Mouse (Mus musculus): ENCODE results near the gene Tars. TPM values are rescaled to one million over a fixed set of nuclear protein-coding genes. Genes with fewer than 3 reads are reported as not detected.
A peak's percentile ranks its signal among the peaks of the same experiment; 100 is the strongest.

The Tars gene
- polyA plus RNA-seq (2015; fragmentation: Nextera tagmentation; extraction: Ambion mirVana), result 59.9 and 61.8 TPM in 2 replicates

- peaks cover 15% of the 10 kb centered on the region for H3K4me1 ChIP-seq
- H3K4me2 ChIP-seq (replicated peaks), result peak within 1 kb of the TSS; percentile 77
- peak within 1 kb of the TSS; percentile 66 for H3K4me3 ChIP-seq (replicated peaks)
- under 1% methylated on average over 42 of the region's 42 CpGs for WGBS
- peak within 1 kb of the TSS; percentile 80 for H3K27ac ChIP-seq (replicated peaks)
- peak; percentile 100 for ATAC-seq (ENCODE audit: insufficient number of reproducible peaks, low FRiP score, low TSS enrichment, low read depth)
- no peaks in the 10 kb centered on the region for H3K9me3 ChIP-seq (replicated peaks)
- H3K36me3 ChIP-seq, result 0 out of 2 replicates have a peak, but pooled peaks cover 15% of the 10 kb centered on the region
- H3K27me3 ChIP-seq, result peaks cover 4% of the 10 kb centered on the region; the same call in 1 of the 2 replicates
- peak within 1 kb of the TSS; percentile 74 for H3K9ac ChIP-seq
Measured at GRCm38 (mm10) chr15:11399356-11400067, at the start of gene Tars. Tars (minus strand) TSS chr15:11399665.

GRCm38 (mm10) chr15:11437361-11437760 is 37.9 kb upstream of the Tars start:
- Histone ChIP-seq H3K36me3 (no peaks in the 10 kb centered on the region), H3K9me3 (replicated peaks) (no peaks in the 10 kb centered on the region)
- WGBS, result 91% methylated on average over 4 of the region's 4 CpGs

GRCm38 (mm10) chr15:11436709-11437280 is 37.3 kb upstream of the Tars start:
- H3K4me2 ChIP-seq (replicated peaks), result no peak overlapping the region
- no peaks in the 10 kb centered on the region for H3K27me3 ChIP-seq
- no peak overlapping the region for H3K4me3 ChIP-seq (replicated peaks)
- no peaks in the 10 kb centered on the region for H3K36me3 ChIP-seq
- H3K9me3 ChIP-seq (replicated peaks), result no peaks in the 10 kb centered on the region
- no peak overlapping the region for H3K9ac ChIP-seq
- ATAC-seq (ENCODE audit: insufficient number of reproducible peaks, low FRiP score, low TSS enrichment, low read depth), result no peak
- no peak overlapping the region for H3K27ac ChIP-seq (replicated peaks)
- WGBS, result 85% methylated on average over 15 of the region's 15 CpGs
- H3K4me1 ChIP-seq, result no peaks in the 10 kb centered on the region

More at GRCm38 (mm10) chr15:11437361-11437760, 37.9 kb upstream of the Tars start:
- no peaks in the 10 kb centered on the region for H3K4me1 ChIP-seq
- H3K4me2 ChIP-seq (replicated peaks), result no peak overlapping the region
- H3K9ac ChIP-seq, result no peak overlapping the region
- ATAC-seq (ENCODE audit: insufficient number of reproducible peaks, low FRiP score, low TSS enrichment, low read depth), result no peak
- no peak overlapping the region for H3K4me3 ChIP-seq (replicated peaks)
- no peaks in the 10 kb centered on the region for H3K27me3 ChIP-seq
- no peak overlapping the region for H3K27ac ChIP-seq (replicated peaks)

- Histone ChIP-seq H3K36me3 (no peaks in the 10 kb centered on the region), H3K27ac (replicated peaks) (no peak overlapping the region), H3K4me3 (replicated peaks) (no peak overlapping the region), H3K27me3 (no peaks in the 10 kb centered on the region), H3K9me3 (replicated peaks) (no peaks in the 10 kb centered on the region), H3K4me1 (no peaks in the 10 kb centered on the region), H3K4me2 (replicated peaks) (no peak overlapping the region), H3K9ac (no peak overlapping the region)
- WGBS, result 52% methylated on average over 2 of the region's 2 CpGs
- ATAC-seq (ENCODE audit: insufficient number of reproducible peaks, low FRiP score, low TSS enrichment, low read depth), result no peak
Measured at GRCm38 (mm10) chr15:11426899-11427298, 27.4 kb upstream of the Tars start.

GRCm38 (mm10) chr15:11413484-11413883 is 14.0 kb upstream of the Tars start:
- ATAC-seq (ENCODE audit: insufficient number of reproducible peaks, low FRiP score, low TSS enrichment, low read depth), result no peak
- WGBS, result 58% methylated on average over 1 of the region's 1 CpGs
- H3K9me3 ChIP-seq (replicated peaks), result no peaks in the 10 kb centered on the region

GRCm38 (mm10) chr15:11412542-11412941 is 13.1 kb upstream of the Tars start:
- Histone ChIP-seq H3K27ac (replicated peaks) (no peak overlapping the region), H3K9ac (no peak overlapping the region), H3K4me3 (replicated peaks) (no peak overlapping the region), H3K9me3 (replicated peaks) (no peaks in the 10 kb centered on the region), H3K27me3 (no peaks in the 10 kb centered on the region), H3K4me1 (no peaks in the 10 kb centered on the region), H3K36me3 (no peaks in the 10 kb centered on the region), H3K4me2 (replicated peaks) (no peak overlapping the region)
- no peak for ATAC-seq (ENCODE audit: insufficient number of reproducible peaks, low FRiP score, low TSS enrichment, low read depth)
- WGBS, result 80% methylated on average over 2 of the region's 2 CpGs

More at GRCm38 (mm10) chr15:11413484-11413883, 14.0 kb upstream of the Tars start:
- Histone ChIP-seq H3K36me3 (no peaks in the 10 kb centered on the region), H3K9ac (no peak overlapping the region), H3K4me3 (replicated peaks) (no peak overlapping the region), H3K4me1 (no peaks in the 10 kb centered on the region), H3K27ac (replicated peaks) (no peak overlapping the region), H3K4me2 (replicated peaks) (no peak overlapping the region), H3K27me3 (no peaks in the 10 kb centered on the region)

GRCm38 (mm10) chr15:11411846-11412245 is 12.4 kb upstream of the Tars start:
- Histone ChIP-seq H3K9me3 (replicated peaks) (no peaks in the 10 kb centered on the region), H3K36me3 (no peaks in the 10 kb centered on the region), H3K4me2 (replicated peaks) (no peak overlapping the region), H3K9ac (no peak overlapping the region), H3K27me3 (no peaks in the 10 kb centered on the region), H3K4me3 (replicated peaks) (no peak overlapping the region), H3K4me1 (no peaks in the 10 kb centered on the region), H3K27ac (replicated peaks) (no peak overlapping the region)
- WGBS, result 75% methylated on average over 7 of the region's 7 CpGs
- no peak for ATAC-seq (ENCODE audit: insufficient number of reproducible peaks, low FRiP score, low TSS enrichment, low read depth)

- H3K27ac ChIP-seq (replicated peaks), result no peak overlapping the region
- ATAC-seq (ENCODE audit: insufficient number of reproducible peaks, low FRiP score, low TSS enrichment, low read depth), result no peak
- 35% methylated on average over 7 of the region's 7 CpGs for WGBS
- no peak overlapping the region for H3K4me2 ChIP-seq (replicated peaks)
- no peaks in the 10 kb centered on the region for H3K4me1 ChIP-seq
- no peaks in the 10 kb centered on the region for H3K36me3 ChIP-seq
- H3K27me3 ChIP-seq, result peaks cover 4% of the 10 kb centered on the region; the same call in 1 of the 2 replicates
- H3K4me3 ChIP-seq (replicated peaks), result no peak overlapping the region
- no peak overlapping the region for H3K9ac ChIP-seq
- H3K9me3 ChIP-seq (replicated peaks), result no peaks in the 10 kb centered on the region
Measured at GRCm38 (mm10) chr15:11408155-11408826, 8.8 kb upstream of the Tars start.

GRCm38 (mm10) chr15:11407381-11407780 is 7.9 kb upstream of the Tars start:
- Histone ChIP-seq H3K4me3 (replicated peaks) (no peak overlapping the region), H3K27ac (replicated peaks) (no peak overlapping the region), H3K4me2 (replicated peaks) (no peak overlapping the region), H3K27me3 (peaks cover 4% of the 10 kb centered on the region; the same call in 1 of the 2 replicates), H3K9me3 (replicated peaks) (no peaks in the 10 kb centered on the region), H3K36me3 (no peaks in the 10 kb centered on the region), H3K9ac (no peak overlapping the region), H3K4me1 (no peaks in the 10 kb centered on the region)
- WGBS, result 10% methylated on average over 8 of the region's 8 CpGs
- ATAC-seq (ENCODE audit: insufficient number of reproducible peaks, low FRiP score, low TSS enrichment, low read depth), result no peak

- WGBS, result 27% methylated on average over 9 of the region's 9 CpGs
- no peak overlapping the region for H3K4me3 ChIP-seq (replicated peaks)
- no peak overlapping the region for H3K4me2 ChIP-seq (replicated peaks)
- no peak overlapping the region for H3K9ac ChIP-seq
- H3K27me3 ChIP-seq, result peaks cover 4% of the 10 kb centered on the region; the same call in 1 of the 2 replicates
- H3K36me3 ChIP-seq, result no peaks in the 10 kb centered on the region
- no peak overlapping the region for H3K27ac ChIP-seq (replicated peaks)
- no peaks in the 10 kb centered on the region for H3K9me3 ChIP-seq (replicated peaks)
- no peak for ATAC-seq (ENCODE audit: insufficient number of reproducible peaks, low FRiP score, low TSS enrichment, low read depth)
- no peaks in the 10 kb centered on the region for H3K4me1 ChIP-seq
Measured at GRCm38 (mm10) chr15:11406769-11407168, 7.3 kb upstream of the Tars start.

GRCm38 (mm10) chr15:11398676-11399350 is 652 bp downstream of the Tars start:
- peaks cover 15% of the 10 kb centered on the region for H3K4me1 ChIP-seq
- peak overlapping the region; percentile 77 for H3K4me2 ChIP-seq (replicated peaks)
- peaks cover 21% of the 10 kb centered on the region for H3K36me3 ChIP-seq
- 4% methylated on average over 10 of the region's 10 CpGs for WGBS
- H3K9ac ChIP-seq, result peak overlapping the region; percentile 74
- ATAC-seq (ENCODE audit: insufficient number of reproducible peaks, low FRiP score, low TSS enrichment, low read depth), result no peak
- H3K9me3 ChIP-seq (replicated peaks), result no peaks in the 10 kb centered on the region
- peaks cover 1% of the 10 kb centered on the region; the same call in 1 of the 2 replicates for H3K27me3 ChIP-seq
- peak overlapping the region; percentile 66 for H3K4me3 ChIP-seq (replicated peaks)
- 0 out of 2 replicates have a peak overlapping the region, but pooled peaks have one; percentile 36 for H3K27ac ChIP-seq (replicated peaks)
